9 mouse cellular contexts compared by ENCODE assay signal in the genomic region with DNA sequence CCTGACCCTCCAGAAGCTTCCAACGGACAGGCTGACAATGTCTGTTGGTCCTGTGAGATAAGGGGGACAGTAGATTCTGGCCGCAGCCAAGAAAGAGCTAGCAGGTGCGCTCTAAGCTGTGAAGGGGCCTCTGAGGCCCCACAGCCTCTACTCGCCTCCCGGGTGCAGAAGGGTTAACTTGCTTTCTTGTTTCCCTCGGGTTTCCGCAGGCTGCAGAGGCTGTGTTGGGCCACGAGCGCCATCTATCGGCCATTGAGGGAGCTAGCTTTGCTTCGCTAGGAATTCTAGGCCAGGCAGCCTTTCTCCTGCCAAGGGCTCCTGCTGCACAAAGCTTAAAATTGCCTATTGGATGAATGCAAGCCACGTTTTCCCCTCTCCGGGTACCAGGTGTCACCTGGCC. TPM values are rescaled to one million over a fixed set of nuclear protein-coding genes. Genes with fewer than 3 reads are reported as not detected.
DNase-seq lines count a peak whose midpoint lies in the region; ATAC-seq and TF ChIP-seq lines count a peak whose summit lies in the region.
"Had no signal": no experiment of that assay in that cellular context is flagged by ENCODE, and none has a peak within 500 bp of the region (broad histone marks: within the 10 kb centered on the region; RNA-seq: fewer than 3 reads in every experiment).

No protein-coding gene starts in this region.

- H3K36me3 ChIP-seq in G1E (replicated peaks) = peaks cover 16% of the 10 kb centered on the region
- H3K36me3 ChIP-seq in hindbrain, embryonic 10.5 days = no peaks in the 10 kb centered on the region
- H3K36me3 ChIP-seq: limb, embryonic 15.5 days had no signal

- WGBS in cerebellum, adult 2 months = 2% methylated on average over 13 of the region's 13 CpGs
- under 1% methylated on average over 13 of the region's 13 CpGs for WGBS in hindbrain, embryonic 10.5 days

- H3K27me3 ChIP-seq in G1E (ENCODE audit: insufficient read depth, low read length) = peaks cover 31% of the 10 kb centered on the region
- H3K27me3 ChIP-seq in cerebellum, adult 2 months (ENCODE audit: control insufficient read depth, insufficient read depth, low read length) = peaks cover 2% of the 10 kb centered on the region; the same call in 1 of the 2 replicates
- peaks cover 63% of the 10 kb centered on the region for H3K27me3 ChIP-seq in hindbrain, embryonic 10.5 days (ENCODE audit: insufficient read depth, poor library complexity, severe bottlenecking)

- no peak for TF ChIP-seq POLR2A in cerebellum, adult 2 months (IDR thresholded peaks at IDR 0.05; ENCODE audit: borderline replicate concordance, insufficient read depth, low read length)

- peak; percentile 74 for TF ChIP-seq CTCF in G1E (IDR thresholded peaks at IDR 0.05; ENCODE audit: low read depth, low read length)
- TF ChIP-seq CTCF in cerebellum, adult 2 months (IDR thresholded peaks at IDR 0.05; ENCODE audit: borderline replicate concordance, insufficient read depth, low read depth, low read length) = peak; percentile 89

- DNase-seq in G1E (ENCODE audit: low spot score) = peak; percentile 75
- DNase-seq in cerebellum, adult 2 months = peak; percentile 89 to 91
- peak; percentile 91 for DNase-seq in hindbrain, embryonic 10.5 days (ENCODE audit: low spot score)
- peak; percentile 96 for DNase-seq in layer of hippocampus, postnatal 10 days (ENCODE audit: low spot score in 2 of 2)
- DNase-seq in lung, postnatal 14 days = peak; percentile 91
- DNase-seq in ovary, postnatal 36 days (ENCODE audit: low spot score) = peak; percentile 86
- DNase-seq in thymus, postnatal 14 days = peak; percentile 87

- no peaks in the 10 kb centered on the region for H3K9me3 ChIP-seq in G1E (replicated peaks)
- no peaks in the 10 kb centered on the region for H3K9me3 ChIP-seq in hindbrain, embryonic 10.5 days
- H3K9me3 ChIP-seq: limb, embryonic 15.5 days had no signal

- H3K4me3 ChIP-seq in G1E (ENCODE audit: low read depth, low read length) = peak overlapping the region; percentile 42; the same call in 1 of the 2 replicates
- no peak overlapping the region for H3K4me3 ChIP-seq in cerebellum, adult 2 months (replicated peaks; ENCODE audit: insufficient read depth, low read depth, low read length)
- no peak overlapping the region for H3K4me3 ChIP-seq in hindbrain, embryonic 10.5 days
- H3K4me3 ChIP-seq: limb, embryonic 15.5 days had no signal

- peaks cover 80% of the 10 kb centered on the region for H3K4me1 ChIP-seq in G1E (ENCODE audit: insufficient read depth, low read depth, low read length)
- H3K4me1 ChIP-seq in cerebellum, adult 2 months (ENCODE audit: control insufficient read depth, insufficient read depth, low read length) = no peaks in the 10 kb centered on the region; the same call in 1 of the 2 replicates
- H3K4me1 ChIP-seq in hindbrain, embryonic 10.5 days (replicated peaks) = peaks cover 61% of the 10 kb centered on the region

- ATAC-seq in G1E (ENCODE audit: extremely low read depth, insufficient number of reproducible peaks, low FRiP score, poor library complexity, severe bottlenecking) = peak; percentile 37; the same call in 1 of the 2 replicates
- ATAC-seq in frontal cortex, adult (ENCODE audit: low TSS enrichment) = peak; percentile 67

- no peak overlapping the region for H3K27ac ChIP-seq in cerebellum, adult 2 months (ENCODE audit: insufficient read depth, low read length)
- H3K27ac ChIP-seq in hindbrain, embryonic 10.5 days = peak overlapping the region; percentile 50; the same call in 1 of the 2 replicates
- H3K27ac ChIP-seq: limb, embryonic 15.5 days had no signal

RNA-seq across cellular contexts. Expression of a gene that starts 1.5 kb away (rescaled TPM):
- 7.8 and 10.6 TPM in 2 replicates for total RNA-seq in G1E (2014; fragmentation: Nextera tagmentation)
- 9.0 and 11.3 TPM in 2 replicates for total RNA-seq in G1E (2017)
- 3.6 and 5.0 TPM in 2 replicates for polyA plus RNA-seq in G1E (2012)
- 17.8 and 20.1 TPM in 2 replicates for polyA plus RNA-seq in cerebellum, adult 2 months (2012; rRNA removed)
- polyA plus RNA-seq in hindbrain, embryonic 10.5 days (2016; fragmentation: Nextera tagmentation; extraction: Ambion mirVana) = 24.3 TPM in 2 replicates
- 10 to 100 TPM; 15.1 to 17.4 TPM for total RNA-seq in layer of hippocampus, postnatal 10 days (2021)
